Comparison of ENCODE assay signal across 31 mouse cellular contexts in the genomic region with DNA sequence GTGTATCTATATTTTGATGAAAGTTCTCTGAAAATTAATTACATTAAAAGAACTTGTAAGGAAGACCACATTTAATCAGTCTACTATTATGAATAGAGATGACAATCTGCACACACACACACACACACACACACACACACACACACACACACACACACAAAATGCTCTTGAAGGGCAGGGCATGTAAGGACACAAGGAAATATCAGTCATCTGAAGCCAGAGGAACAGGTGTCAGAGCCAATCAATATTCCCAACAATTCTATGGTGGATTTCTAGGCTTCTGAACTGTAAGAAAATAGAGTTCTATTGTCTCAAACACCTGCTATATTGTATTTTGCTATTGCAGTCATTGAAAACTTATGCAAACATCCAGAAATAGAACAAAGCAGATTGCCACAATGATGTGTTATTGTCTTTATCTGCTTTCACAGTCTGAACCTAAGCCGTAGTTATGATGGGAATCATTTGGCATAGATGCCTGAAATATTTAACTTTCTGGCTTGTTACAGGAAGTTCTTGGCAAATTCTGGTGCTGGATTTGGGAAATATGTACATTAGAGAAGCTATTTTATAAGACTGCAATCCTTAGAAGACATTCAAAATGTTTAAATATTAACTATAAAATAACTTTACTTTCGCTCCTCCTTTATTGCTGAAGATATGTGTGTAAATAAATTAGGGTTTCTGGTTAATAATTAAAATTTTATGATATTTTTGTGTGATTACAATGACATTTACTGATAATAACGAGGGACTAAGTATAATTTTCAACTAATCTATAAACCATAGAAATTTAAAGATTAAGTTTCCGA.
DNase-seq lines count a peak whose midpoint lies in the region; ATAC-seq lines count a peak whose summit lies in the region.
"Had no signal": no experiment of that assay in that cellular context is flagged by ENCODE, and none has a peak within 500 bp of the region (broad histone marks: within the 10 kb centered on the region; RNA-seq: fewer than 3 reads in every experiment).

No protein-coding gene starts in this region.

- no peaks in the 10 kb centered on the region for H3K36me3 ChIP-seq in stomach, embryonic 15.5 days
- H3K36me3 ChIP-seq: embryonic facial prominence, embryonic 10.5 days; embryonic facial prominence, embryonic 13.5 days; forebrain, embryonic 12.5 days; forebrain, embryonic 15.5 days; G1E; heart, embryonic 12.5 days; heart, embryonic 15.5 days; hindbrain, embryonic 10.5 days; hindbrain, embryonic 13.5 days had no signal

- WGBS in stomach, embryonic 15.5 days = 62% methylated on average over 4 of the region's 4 CpGs

- no peaks in the 10 kb centered on the region for H3K9me3 ChIP-seq in stomach, embryonic 15.5 days
- H3K9me3 ChIP-seq: embryonic facial prominence, embryonic 10.5 days; embryonic facial prominence, embryonic 13.5 days; forebrain, embryonic 12.5 days; forebrain, embryonic 15.5 days; G1E; heart, embryonic 12.5 days; heart, embryonic 15.5 days; hindbrain, embryonic 10.5 days; hindbrain, embryonic 13.5 days had no signal

- peak; percentile 45 to 49 for DNase-seq in cerebellum, postnatal 14 days
- peak; percentile 5 for DNase-seq in layer of hippocampus, adult 9-11 months
- DNase-seq in layer of hippocampus, adult 8-10 months (ENCODE audit: low spot score in 2 of 2) = no peak
- DNase-seq in brain, adult 2 months (ENCODE audit: low read depth, low spot score) = peak; percentile 20
- DNase-seq in spleen, postnatal 4 days (ENCODE audit: low spot score in 2 of 2) = no peak
- DNase-seq: adrenal gland, postnatal 10 days; adrenal gland, postnatal 36 days; B cell, adult 2 months; cerebellum, adult 11-12 months; cerebellum, adult 8-10 months; cerebellum, postnatal 36 days; embryo, embryonic 11 days; gastrocnemius, postnatal 25 days; heart, adult 18-20 months; heart, postnatal 10 days; heart, postnatal 36 days had no signal

- no peak overlapping the region for H3K9ac ChIP-seq in stomach, embryonic 15.5 days
- H3K9ac ChIP-seq: embryonic facial prominence, embryonic 13.5 days; forebrain, embryonic 12.5 days; forebrain, embryonic 15.5 days; heart, embryonic 12.5 days; heart, embryonic 15.5 days; hindbrain, embryonic 13.5 days had no signal

- no peaks in the 10 kb centered on the region for H3K4me1 ChIP-seq in stomach, embryonic 15.5 days
- H3K4me1 ChIP-seq: embryonic facial prominence, embryonic 10.5 days; embryonic facial prominence, embryonic 13.5 days; forebrain, embryonic 12.5 days; forebrain, embryonic 15.5 days; heart, embryonic 12.5 days; heart, embryonic 15.5 days; hindbrain, embryonic 10.5 days; hindbrain, embryonic 13.5 days had no signal

- ATAC-seq in cerebellum, adult (ENCODE audit: insufficient number of reproducible peaks, low FRiP score, low TSS enrichment) = no peak
- peak; percentile 58; the same call in 1 of the 2 replicates for ATAC-seq in stomach, embryonic 15.5 days (ENCODE audit: insufficient read depth, low FRiP score, low read depth)
- ATAC-seq: forebrain, embryonic 15.5 days; hindbrain, embryonic 16.5 days; Patski had no signal

- no peak overlapping the region for H3K4me2 ChIP-seq in stomach, embryonic 15.5 days
- H3K4me2 ChIP-seq: embryonic facial prominence, embryonic 13.5 days; forebrain, embryonic 12.5 days; forebrain, embryonic 15.5 days; heart, embryonic 12.5 days; heart, embryonic 15.5 days; hindbrain, embryonic 13.5 days had no signal

- H3K4me3 ChIP-seq in stomach, embryonic 15.5 days (replicated peaks) = no peak overlapping the region
- H3K4me3 ChIP-seq: embryonic facial prominence, embryonic 10.5 days; embryonic facial prominence, embryonic 13.5 days; erythroblast, embryonic 14.5 days; forebrain, embryonic 12.5 days; forebrain, embryonic 15.5 days; heart, embryonic 12.5 days; heart, embryonic 15.5 days; hindbrain, embryonic 10.5 days; hindbrain, embryonic 13.5 days had no signal

- no peak overlapping the region for H3K27ac ChIP-seq in stomach, embryonic 15.5 days
- H3K27ac ChIP-seq: embryonic facial prominence, embryonic 10.5 days; embryonic facial prominence, embryonic 13.5 days; forebrain, embryonic 12.5 days; forebrain, embryonic 15.5 days; heart, embryonic 15.5 days; hindbrain, embryonic 10.5 days; hindbrain, embryonic 13.5 days had no signal

- H3K27me3 ChIP-seq in stomach, embryonic 15.5 days (replicated peaks) = no peaks in the 10 kb centered on the region
- H3K27me3 ChIP-seq: CH12.LX; embryonic facial prominence, embryonic 13.5 days; forebrain, embryonic 12.5 days; forebrain, embryonic 15.5 days; heart, embryonic 12.5 days; heart, embryonic 15.5 days; hindbrain, embryonic 13.5 days; Patski had no signal

Comparison
In these comparisons a context has a peak if more than half of its experiments do, and no peak if none do; other contexts are left out.
1. DNase-seq: peak in cerebellum, postnatal 14 days (2 of 2), layer of hippocampus, adult 9-11 months (single experiment) and brain, adult 2 months (single experiment); none in layer of hippocampus, adult 8-10 months (0 of 2) and spleen, postnatal 4 days (0 of 2).